Mouse (Mus musculus) liver, adult (tissue): ENCODE measurements around the gene Mov10.
A peak's percentile ranks its signal among the peaks of the same experiment; 100 is the strongest.

Source experiments
- GATA4 ChIP-seq: IDR thresholded peaks from 2 replicates; pipeline ENCODE4 v1.6.1; 2014; ENCODE audit warnings: mild to moderate bottlenecking, low read length; ENCODE audit not compliant: insufficient replicate concordance

The Mov10 gene

GRCm38 (mm10) chr3:104814746-104815145 lies 3.6 kb downstream of the Mov10 start:
- no peak for TF ChIP-seq GATA4

GRCm38 (mm10) chr3:104812254-104812653 lies 6.1 kb downstream of the Mov10 start:
- no peak for TF ChIP-seq GATA4

DNA sequence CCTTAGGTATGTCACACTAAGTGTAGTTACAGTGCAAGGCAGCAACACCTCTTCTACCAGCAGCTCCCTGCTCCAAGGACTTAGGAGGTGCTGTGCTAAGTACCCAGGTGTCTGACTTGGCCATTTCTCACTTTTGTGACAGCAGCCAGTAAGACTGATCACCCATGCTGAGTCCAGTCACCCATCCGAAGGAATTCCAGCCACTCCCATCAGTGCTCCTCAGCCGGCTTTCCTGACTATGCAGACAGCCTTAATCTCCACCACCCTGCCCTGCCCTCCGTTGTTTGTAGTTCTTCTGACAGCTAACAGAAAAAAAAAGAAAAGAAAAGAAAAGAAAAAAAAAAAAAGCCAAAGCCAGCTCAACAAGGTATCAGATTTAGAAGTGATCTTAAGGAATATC lies 6.6 kb downstream of the Mov10 start:
- no peak for TF ChIP-seq GATA4

DNA sequence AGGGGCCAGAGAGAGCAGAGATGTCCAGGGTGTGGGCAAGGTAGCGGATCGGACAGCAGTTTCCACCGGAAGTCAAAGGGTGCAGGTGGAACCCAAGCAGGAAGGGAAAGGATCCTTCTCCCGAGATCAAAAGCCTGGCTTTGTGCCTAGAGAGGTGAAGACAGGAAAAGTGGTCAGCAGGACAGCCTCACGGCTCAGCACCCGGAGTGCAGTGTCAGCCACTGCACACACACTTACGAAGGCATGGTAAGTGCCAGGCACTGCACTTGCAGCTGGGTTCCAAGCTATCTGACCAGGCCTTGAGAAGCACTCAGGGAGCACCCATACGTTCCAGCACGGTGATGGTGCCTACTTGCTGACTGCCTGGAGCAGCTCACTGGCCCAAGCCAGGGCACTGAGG lies 12.8 kb downstream of the Mov10 start:
- no peak for TF ChIP-seq GATA4

GRCm38 (mm10) chr3:104804312-104804711 lies 14.1 kb downstream of the Mov10 start:
- TF ChIP-seq GATA4 = no peak

- TF ChIP-seq GATA4 = no peak
Measured at GRCm38 (mm10) chr3:104801481-104801880, 16.9 kb downstream of the Mov10 start.

- no peak for TF ChIP-seq GATA4
Measured at GRCm38 (mm10) chr3:104800681-104801080, 17.7 kb downstream of the Mov10 start.

- no peak for TF ChIP-seq GATA4
Measured at GRCm38 (mm10) chr3:104796430-104797082, 21.8 kb downstream of the Mov10 start.

GRCm38 (mm10) chr3:104795661-104796340 lies 22.6 kb downstream of the Mov10 start:
- TF ChIP-seq GATA4 = no peak

- no peak for TF ChIP-seq GATA4
Measured at GRCm38 (mm10) chr3:104794953-104795470, 23.4 kb downstream of the Mov10 start.

- peak; percentile 30; the same call in 1 of the 2 replicates for TF ChIP-seq GATA4
Measured at GRCm38 (mm10) chr3:104793871-104794828, 24.2 kb downstream of the Mov10 start.

- no peak for TF ChIP-seq GATA4
Measured at GRCm38 (mm10) chr3:104792360-104793270, 25.7 kb downstream of the Mov10 start.

GRCm38 (mm10) chr3:104791671-104792070 lies 26.7 kb downstream of the Mov10 start:
- TF ChIP-seq GATA4 = no peak

DNA sequence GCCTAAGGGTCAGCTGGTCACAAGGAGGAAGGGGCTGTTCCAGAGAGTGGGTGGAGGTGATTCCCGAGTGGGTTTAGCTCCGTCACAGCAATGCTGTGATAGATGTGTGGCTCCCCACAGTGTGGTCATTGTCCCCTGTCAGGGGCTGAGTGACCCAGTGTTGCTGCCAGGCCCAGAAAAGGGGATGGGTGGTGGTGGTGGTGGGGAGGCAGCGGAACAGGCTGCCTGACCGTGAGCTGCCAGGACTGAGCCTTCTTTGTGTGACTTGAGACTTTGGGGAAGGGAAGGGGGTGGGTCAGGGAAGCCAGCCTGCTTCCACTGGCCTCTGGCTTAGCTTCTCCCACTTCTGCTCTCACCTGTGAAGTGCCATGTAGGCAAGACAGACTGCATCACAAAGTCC lies 27.3 kb downstream of the Mov10 start:
- no peak for TF ChIP-seq GATA4
